Mouse (Mus musculus) stomach, postnatal 0 days (tissue): Measurements from ENCODE around the gene Tmem104. TPM values are rescaled to one million over a fixed set of nuclear protein-coding genes. Genes with fewer than 3 reads are reported as not detected.

Experiments used
- ATAC-seq: fragments of 200-750 bp; cut with Nextera tagmentation; 2 replicates; pipeline ENCODE4 v1.8.0; 2017; ENCODE audit not compliant: low FRiP score, low TSS enrichment
- DNase-seq: peaks from one replicate; pipeline ENCODE4 v3.0.0-alpha.2; 2016; ENCODE audit warnings: low spot score
- H3K27ac ChIP-seq: fragments of 300-500 bp; sonication (generic); replicated peaks from 2 replicates; pipeline ENCODE4 v1.5.1; 2014; ENCODE audit warnings: mild to moderate bottlenecking, control low read depth
- H3K27me3 ChIP-seq: fragments of 300-500 bp; sonication (generic); 2 replicates; pipeline ENCODE4 v1.6.1; 2014; ENCODE audit warnings: low read length; ENCODE audit not compliant: control insufficient read depth, insufficient read depth
- H3K36me3 ChIP-seq: fragments of 300-500 bp; sonication (generic); 2 replicates; pipeline ENCODE4 v1.6.1; 2014; ENCODE audit warnings: low read length, mixed read lengths; ENCODE audit not compliant: control insufficient read depth, insufficient read depth
- H3K4me1 ChIP-seq: fragments of 300-500 bp; sonication (generic); replicated peaks from 2 replicates; pipeline ENCODE4 v1.6.1; 2014; ENCODE audit warnings: antibody characterized with exemption; ENCODE audit not compliant: control insufficient read depth, insufficient read depth
- H3K4me2 ChIP-seq: fragments of 300-500 bp; sonication (generic); replicated peaks from 2 replicates; pipeline ENCODE4 v1.6.1; 2014; ENCODE audit warnings: low read depth, mild to moderate bottlenecking, control low read depth, moderate library complexity
- H3K4me3 ChIP-seq: fragments of 300-500 bp; sonication (generic); 2 replicates; pipeline ENCODE4 v1.5.1; 2014; ENCODE audit warnings: low read depth, low read length, control low read depth
- H3K9ac ChIP-seq: fragments of 300-500 bp; sonication (generic); 2 replicates; pipeline ENCODE4 v1.6.1; 2014; ENCODE audit warnings: mild to moderate bottlenecking, low read length, control low read depth, mixed read lengths
- H3K9me3 ChIP-seq: fragments of 300-500 bp; sonication (generic); 2 replicates; pipeline ENCODE4 v1.6.1; 2016; ENCODE audit warnings: low read length; ENCODE audit not compliant: control insufficient read depth
- CTCF ChIP-seq: IDR thresholded peaks from 2 replicates; pipeline ENCODE4 v1.5.1; 2016; ENCODE audit warnings: antibody characterized with exemption, low read depth, mild to moderate bottlenecking, moderate library complexity
- EP300 ChIP-seq: optimal IDR thresholded peaks from 2 replicates; pipeline ENCODE3; 2016; ENCODE audit warnings: antibody characterized with exemption
- WGBS: fragments of 180-500 bp; shearing (Covaris S2); extraction: QIAGEN DNeasy Blood & Tissue Kit; methylation state at CpG from one replicate; pipeline ENCODE4 v1.1.7; 2014; 5-methylcytosine and 5-hydroxymethylcytosine counted together
- polyA plus RNA-seq: library from polyadenylated mRNA; unstranded; fragments of >200 nt; fragmentation: Nextera tagmentation; extraction: Ambion mirVana; gene quantifications from 2 replicates; pipeline ENCODE4 v1.2.1, GENCODE M21; 2015

Gene Tmem104
- polyA plus RNA-seq, 1 experiment from 2014 or later, result 6.3 TPM

DNA sequence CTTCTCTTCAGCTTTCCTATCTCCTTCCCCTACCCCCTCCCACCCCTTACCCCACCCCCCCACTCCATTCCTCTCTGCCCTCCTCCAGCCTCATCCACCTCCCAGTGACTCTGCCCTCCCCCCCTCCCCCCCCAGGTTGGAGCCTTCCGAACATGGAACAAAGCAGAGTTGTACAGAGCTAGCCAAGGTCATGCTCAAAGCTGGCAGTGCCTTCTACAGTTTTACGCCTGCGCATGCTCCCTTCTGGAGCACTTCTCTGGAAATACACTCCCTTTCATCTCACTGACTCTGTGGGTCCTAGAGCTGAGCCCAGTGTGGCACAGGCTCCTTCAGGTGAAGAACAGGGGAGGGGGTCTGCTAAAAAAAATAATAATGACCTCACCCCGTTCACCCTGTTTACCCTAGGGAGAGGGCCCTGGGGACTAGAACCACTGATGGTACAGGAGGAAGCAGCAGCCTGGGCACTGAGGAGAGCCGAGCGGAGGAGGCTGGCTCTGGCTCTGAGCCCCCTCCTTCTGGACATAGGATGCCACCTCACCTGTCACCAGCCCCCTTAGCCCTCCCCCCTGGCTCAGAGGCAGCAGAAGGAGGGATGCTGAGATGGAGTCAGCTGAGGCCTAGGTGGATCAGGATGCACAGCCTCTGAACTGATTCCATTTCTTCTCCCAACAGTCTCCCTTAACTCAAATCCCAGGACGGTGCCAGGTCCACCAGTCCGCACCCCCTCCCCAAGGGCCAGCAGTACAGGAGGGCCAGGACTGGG lies 95.6 kb downstream of the Tmem104 start:
- 75% methylated on average over 8 of the region's 8 CpGs for WGBS
- H3K27ac ChIP-seq, result no peak overlapping the region

DNA sequence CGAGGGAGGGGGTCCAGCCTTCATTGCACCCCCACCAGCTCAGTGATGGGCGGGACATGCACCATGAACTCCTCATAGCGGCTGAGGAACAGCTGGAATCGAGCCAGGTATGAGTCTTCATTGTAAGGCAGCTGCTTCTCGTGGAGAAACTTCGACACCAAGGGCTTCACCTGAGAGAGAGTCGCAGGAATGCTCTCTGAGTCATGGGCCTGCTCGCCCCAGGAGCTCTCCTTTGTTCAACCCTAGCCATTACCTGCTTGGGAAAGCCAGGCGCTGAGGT lies 96.1 kb downstream of the Tmem104 start:
- 69% methylated on average over 9 of the region's 9 CpGs for WGBS
- Histone ChIP-seq H3K27me3 (no peaks in the 10 kb centered on the region), H3K4me3 (no peak overlapping the region), H3K36me3 (no peaks in the 10 kb centered on the region), H3K4me2 (no peak overlapping the region), H3K4me1 (no peaks in the 10 kb centered on the region), H3K27ac (no peak overlapping the region), H3K9ac (no peak overlapping the region), H3K9me3 (no peaks in the 10 kb centered on the region)
- no peak for DNase-seq
- ATAC-seq, result no peak
- TF ChIP-seq EP300, result no peak
- no peak for TF ChIP-seq CTCF

More for the DNA sequence above, 95.6 kb downstream of the Tmem104 start:
- TF ChIP-seq EP300, result no peak
- no peak for TF ChIP-seq CTCF
- 0 out of 2 replicates have a peak, but pooled peaks have one; percentile 14 for ATAC-seq
- Histone ChIP-seq H3K4me2 (no peak overlapping the region), H3K4me1 (peaks cover under 1% of the 10 kb centered on the region; the same call in 1 of the 2 replicates), H3K9ac (no peak overlapping the region; the same call in 1 of the 2 replicates), H3K4me3 (no peak overlapping the region), H3K9me3 (no peaks in the 10 kb centered on the region), H3K27me3 (no peaks in the 10 kb centered on the region), H3K36me3 (no peaks in the 10 kb centered on the region)
- no peak for DNase-seq

DNA sequence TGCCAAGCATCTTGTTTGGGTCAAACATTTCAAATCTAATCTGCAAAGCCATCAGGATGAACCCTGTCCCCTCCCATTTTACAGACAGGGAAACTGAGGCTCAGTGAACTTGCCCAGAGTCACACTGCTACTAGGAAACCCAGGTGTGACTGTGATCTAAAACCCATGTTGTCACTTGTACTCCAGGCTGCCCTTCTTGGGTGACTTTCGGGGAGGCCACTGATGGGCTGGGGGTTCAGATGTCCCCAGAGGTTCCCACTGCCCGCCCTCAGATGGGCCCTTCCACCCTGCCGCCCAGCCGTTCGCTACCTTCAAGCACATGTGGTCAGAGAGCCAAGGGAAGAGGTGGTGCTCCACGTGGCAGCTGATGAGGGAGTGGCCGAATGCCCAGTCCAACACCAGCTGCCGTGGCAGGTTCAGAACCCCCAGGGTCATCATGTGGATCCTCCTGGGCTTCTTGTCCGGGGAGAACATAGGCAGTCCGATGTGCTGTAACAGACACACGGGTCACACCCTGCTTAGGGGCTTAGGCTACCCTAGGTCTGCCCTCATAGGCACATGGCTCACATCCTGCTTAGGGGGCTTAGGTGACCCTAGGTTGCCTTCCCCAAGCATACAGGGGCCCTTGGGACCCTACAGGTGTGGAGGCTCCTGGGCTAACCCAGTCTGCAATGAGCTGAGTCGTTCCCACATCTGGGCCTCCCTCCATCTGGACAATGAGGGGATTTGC lies 96.8 kb downstream of the Tmem104 start:
- DNase-seq (no peak), ATAC-seq (no peak)
- Histone ChIP-seq H3K27ac (no peak overlapping the region), H3K27me3 (no peaks in the 10 kb centered on the region), H3K9ac (no peak overlapping the region), H3K4me3 (no peak overlapping the region), H3K4me1 (no peaks in the 10 kb centered on the region), H3K36me3 (no peaks in the 10 kb centered on the region), H3K4me2 (no peak overlapping the region), H3K9me3 (no peaks in the 10 kb centered on the region)
- WGBS, result 86% methylated on average over 12 of the region's 12 CpGs
- no peak for TF ChIP-seq EP300
- no peak for TF ChIP-seq CTCF

GRCm38 (mm10) chr11:115285282-115285681 lies 98.0 kb downstream of the Tmem104 start:
- H3K4me3 ChIP-seq, result no peak overlapping the region
- no peak for DNase-seq
- no peak for TF ChIP-seq CTCF
- no peaks in the 10 kb centered on the region for H3K36me3 ChIP-seq
- H3K27me3 ChIP-seq, result no peaks in the 10 kb centered on the region
- no peak overlapping the region for H3K4me2 ChIP-seq
- H3K4me1 ChIP-seq, result no peaks in the 10 kb centered on the region
- H3K9ac ChIP-seq, result no peak overlapping the region
- no peaks in the 10 kb centered on the region for H3K9me3 ChIP-seq
- ATAC-seq, result no peak
- H3K27ac ChIP-seq, result no peak overlapping the region
- WGBS, result 63% methylated on average over 4 of the region's 4 CpGs

DNA sequence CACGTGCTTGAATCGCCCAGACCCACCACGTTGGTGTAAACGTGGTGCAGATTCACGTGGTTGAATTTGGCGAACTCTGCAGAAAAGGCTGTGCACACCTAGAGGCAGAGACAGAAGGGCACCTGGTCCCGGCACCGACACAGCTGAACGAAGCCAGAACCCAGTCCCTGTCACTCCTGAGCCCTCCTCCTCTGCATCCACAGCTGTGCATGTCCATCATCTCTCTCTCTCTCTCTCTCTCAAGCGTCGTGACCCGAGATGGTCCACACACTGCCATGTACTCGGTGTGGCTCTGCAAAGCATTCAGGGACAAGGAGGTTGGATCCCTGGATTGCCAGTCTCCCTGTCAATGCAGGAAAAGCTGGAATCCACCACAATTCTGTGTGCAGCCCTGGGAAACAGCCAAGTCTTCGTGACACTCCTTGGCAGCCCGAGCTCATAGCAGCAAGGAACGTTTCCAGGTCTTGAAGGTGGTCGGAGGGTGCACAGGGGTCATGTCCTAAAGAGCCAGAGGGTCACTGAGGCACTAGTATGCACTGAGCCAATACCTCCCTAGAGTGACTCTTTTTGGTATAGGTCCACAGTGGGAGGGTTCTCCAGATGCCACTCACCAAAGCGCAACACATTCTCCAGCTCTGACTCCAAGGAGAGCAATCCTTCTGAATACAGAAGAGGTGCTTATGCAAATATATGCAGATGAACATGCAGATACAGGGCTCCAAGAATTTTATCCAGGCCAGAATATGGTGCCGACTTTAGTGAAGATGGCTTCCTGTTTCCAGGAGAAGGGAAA lies 99.1 kb downstream of the Tmem104 start:
- Histone ChIP-seq H3K4me3 (no peak overlapping the region), H3K9me3 (no peaks in the 10 kb centered on the region), H3K4me1 (no peaks in the 10 kb centered on the region; the same call in 1 of the 2 replicates), H3K27me3 (no peaks in the 10 kb centered on the region), H3K36me3 (no peaks in the 10 kb centered on the region), H3K27ac (no peak overlapping the region), H3K4me2 (no peak overlapping the region), H3K9ac (no peak overlapping the region)
- ATAC-seq, result no peak
- WGBS, result 70% methylated on average over 19 of the region's 19 CpGs
- DNase-seq, result no peak
- no peak for TF ChIP-seq EP300
- TF ChIP-seq CTCF, result no peak
